Mouse (Mus musculus) leukemia stem cell, adult 10-12 weeks (primary cell): ENCODE measurements around the gene Top2b. TPM values are rescaled to one million over a fixed set of nuclear protein-coding genes. Genes with fewer than 3 reads are reported as not detected.

ENCODE experiments used
- polyA plus RNA-seq: library from polyadenylated mRNA; stranded (reverse); fragments of >175 nt; gene quantifications from 2 replicates; pipeline ENCODE4 v1.2.3, GENCODE M21; 2012; ENCODE audit warnings: low replicate concordance

Gene Top2b
- polyA plus RNA-seq: 10.9 and 15.6 TPM in 2 replicates

GRCm38 (mm10) chr14:16364878-16365337, at the start of gene Top2b:
Gene Top2b, plus strand, starts transcription at chr14:16365179.

Other genes with a start within 250 kb of the Top2b start
- 256 and 393 TPM in 2 replicates for gene Ngly1, start 115.9 kb upstream of the Top2b start, polyA plus RNA-seq
- gene Oxsm, start 115.4 kb upstream of the Top2b start, polyA plus RNA-seq: 0.15 and 0.90 TPM in 2 replicates